Mouse (Mus musculus) heart, adult 2 months (tissue): Measurements from ENCODE around the gene Dnah3.

Source experiments
- CTCF ChIP-seq: fragments of 200-600 bp; IDR thresholded peaks from 2 replicates; pipeline ENCODE4 v1.8.1; 2022; ENCODE audit warnings: antibody characterized with exemption, mild to moderate bottlenecking, moderate library complexity
- EP300 ChIP-seq: fragments of 200-500 bp; IDR thresholded peaks from 2 replicates; pipeline ENCODE4 v1.6.1; 2011; ENCODE audit warnings: low read depth, low read length, control low read depth; ENCODE audit not compliant: insufficient read depth
- POLR2A ChIP-seq: fragments of 200-500 bp; IDR thresholded peaks from 2 replicates; pipeline ENCODE4 v1.6.1; 2011; ENCODE audit warnings: mild to moderate bottlenecking, low read depth, low read length, control low read depth; ENCODE audit not compliant: insufficient read depth

GRCm38 (mm10) chr7:120106356-120106755, 11.3 kb upstream of the Dnah3 start:
- TF ChIP-seq CTCF (no peak), POLR2A (no peak), EP300 (no peak)
